Mouse (Mus musculus): ENCODE data around the gene Foxd1.

Foxd1 gene

DNA sequence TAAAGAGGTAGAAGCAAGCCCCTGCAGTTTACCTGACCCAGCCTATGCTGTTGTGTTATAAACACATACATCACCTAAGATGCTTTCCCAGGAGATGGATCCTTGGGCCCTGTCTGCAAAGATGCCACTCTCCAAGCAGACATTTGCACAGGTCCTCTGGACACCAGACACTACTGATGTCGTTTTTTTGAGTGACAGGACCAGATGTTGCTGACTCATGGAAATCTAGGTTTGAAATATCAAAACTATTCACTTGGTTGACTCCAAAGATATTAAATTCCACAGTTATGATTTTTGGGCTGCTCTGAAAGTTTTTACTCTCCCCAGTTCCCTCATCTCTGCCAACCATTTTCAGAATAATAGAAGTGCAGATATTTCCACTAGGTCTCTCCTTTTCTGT, 35.0 kb downstream of the Foxd1 start:
- no peak for DNase-seq (ENCODE audit: low spot score in 2 of 2)

DNA sequence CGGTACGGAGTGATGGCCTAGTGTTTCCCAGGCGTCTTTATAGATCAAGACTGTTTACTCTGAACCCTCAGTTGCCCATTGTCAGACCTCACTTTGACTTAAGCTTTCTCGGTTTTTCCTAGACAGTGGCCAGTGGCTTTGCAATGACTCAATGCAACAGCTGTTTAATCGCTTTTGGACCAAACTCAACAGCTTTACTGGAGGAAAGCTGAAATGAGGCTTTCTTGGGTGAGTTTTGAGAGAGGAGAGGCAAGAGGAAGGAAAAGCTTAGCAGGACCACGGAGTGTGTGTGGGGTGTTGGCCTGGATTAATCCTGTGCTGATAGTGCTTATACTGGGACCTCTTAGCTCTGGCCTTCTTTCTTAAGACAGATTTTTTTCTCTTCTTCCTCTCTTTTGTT, 36.3 kb downstream of the Foxd1 start:
- no peak for DNase-seq (ENCODE audit: low spot score in 2 of 2)

DNA sequence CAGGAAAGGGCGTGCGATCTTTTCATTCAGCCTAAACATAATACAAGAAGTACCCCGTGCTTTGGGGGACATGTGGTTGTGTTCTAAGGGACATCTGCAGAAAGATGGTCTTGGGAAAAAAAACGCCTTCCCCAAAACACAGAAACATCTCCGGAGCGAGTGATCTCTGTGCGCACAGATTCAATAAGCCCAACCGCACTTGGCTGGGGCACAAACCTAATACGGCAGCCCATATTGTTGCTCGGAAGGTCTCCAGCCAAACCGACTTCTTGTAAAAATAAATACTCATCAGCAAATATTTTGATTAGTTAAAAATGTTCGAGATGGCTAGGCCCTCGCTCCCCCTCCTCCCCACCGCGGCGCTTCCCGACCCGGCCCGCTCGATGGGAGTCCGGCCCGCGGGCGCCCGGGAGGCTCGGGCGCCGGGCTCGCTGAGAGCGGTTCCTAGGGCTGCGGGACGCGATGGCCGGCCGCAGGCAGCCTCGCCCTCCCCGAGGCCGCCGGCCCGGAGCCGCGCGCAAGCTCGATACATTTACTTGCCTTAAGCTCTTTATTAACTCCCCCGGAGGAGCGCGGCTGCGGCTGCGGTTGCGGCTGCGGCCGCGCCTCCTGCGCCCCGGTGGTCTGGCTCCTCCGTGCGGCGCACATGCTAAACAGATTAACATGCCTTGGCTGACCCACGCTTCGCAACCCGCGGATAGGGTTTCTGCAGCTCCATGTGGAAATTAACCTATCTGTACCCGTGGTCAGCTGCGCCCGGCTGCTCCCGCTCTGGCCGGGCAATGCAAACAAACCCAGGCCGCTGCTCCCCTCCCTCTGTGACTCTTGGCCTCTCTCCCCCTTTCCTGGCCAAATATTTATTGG, 37.0 kb downstream of the Foxd1 start:
- DNase-seq (ENCODE audit: low spot score in 2 of 2) = no peak

DNA sequence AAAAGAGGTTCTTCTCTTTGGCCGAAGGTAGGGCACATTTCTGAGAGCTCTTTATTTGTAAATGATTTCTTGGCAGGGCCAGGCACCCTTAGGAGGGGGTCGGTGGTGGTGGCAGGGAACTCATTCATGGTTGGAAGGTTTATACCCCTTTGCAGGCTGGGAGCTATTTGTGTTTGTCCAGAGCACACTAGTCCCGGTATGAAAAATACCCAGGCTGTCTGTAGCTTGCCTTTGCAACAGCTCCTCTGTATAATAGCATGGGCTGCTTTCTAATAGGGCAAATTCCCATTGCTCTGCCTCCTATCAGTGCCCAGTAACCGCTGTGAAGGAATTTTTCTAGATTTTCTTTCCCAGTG, 37.6 kb downstream of the Foxd1 start:
- DNase-seq (ENCODE audit: low spot score in 2 of 2) = no peak

DNA sequence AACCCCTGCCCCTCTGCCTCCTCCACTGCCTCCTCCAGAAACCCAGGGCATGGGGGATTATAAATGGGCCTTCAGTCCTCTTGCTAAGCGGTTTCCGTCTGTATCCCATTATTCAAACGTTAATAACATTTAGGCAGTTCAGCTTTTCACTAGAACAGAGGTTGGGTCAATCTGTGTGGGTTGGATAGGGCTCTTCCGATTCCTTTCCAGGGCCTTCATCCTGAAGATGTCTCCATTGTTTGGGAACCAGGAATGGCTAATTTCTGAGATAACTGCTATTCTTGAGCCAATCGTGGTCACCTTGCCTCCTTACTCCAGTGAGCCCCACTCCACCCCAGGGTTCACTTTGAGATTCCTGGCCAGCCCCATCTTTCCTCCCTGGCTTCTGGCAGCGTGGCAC, 38.0 kb downstream of the Foxd1 start:
- DNase-seq (ENCODE audit: low spot score in 2 of 2) = no peak

DNA sequence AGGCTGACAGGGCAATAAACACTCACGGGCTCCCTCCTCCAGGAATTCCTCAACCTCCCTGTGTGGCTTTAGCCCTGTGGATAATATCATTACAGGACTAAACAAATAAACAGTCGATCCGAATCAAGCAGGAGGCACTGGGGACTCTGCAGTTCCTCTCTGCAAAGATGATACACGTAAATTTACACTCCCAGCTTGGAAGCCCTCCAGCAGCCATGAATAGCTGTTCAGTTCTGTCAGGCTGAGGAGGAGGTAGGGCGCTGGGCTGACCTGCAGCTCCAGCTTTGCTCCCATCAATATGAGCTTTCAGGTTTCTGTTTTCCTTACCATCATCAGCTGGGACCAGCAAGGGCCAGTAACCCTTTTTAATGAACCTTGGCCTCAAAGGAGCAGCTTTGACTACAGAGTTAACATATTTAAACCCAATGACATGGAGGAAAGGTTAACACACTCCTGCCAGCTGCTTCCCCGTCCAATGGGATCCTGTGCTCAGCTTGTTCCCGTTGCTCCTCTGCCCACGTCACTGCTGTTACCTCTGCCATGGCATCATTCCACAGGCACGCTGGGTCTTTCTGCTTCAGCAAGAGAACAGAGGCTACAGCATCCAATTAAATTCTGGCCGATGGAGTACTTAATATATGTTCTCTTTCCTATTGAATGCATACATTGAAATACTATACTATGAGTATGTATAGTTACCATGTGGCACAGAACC, 39.5 kb downstream of the Foxd1 start:
- DNase-seq (ENCODE audit: low spot score in 2 of 2) = no peak

All from frontal cortex, postnatal 36 days (tissue).